Mouse (Mus musculus) myocyte (in vitro differentiated cells): Measurements from ENCODE around the gene St6galnac6.

ENCODE experiments used
- CEBPB ChIP-seq: IDR thresholded peaks from 2 replicates; pipeline ENCODE4 v1.6.1; 2011; ENCODE audit warnings: mild to moderate bottlenecking, moderate library complexity; ENCODE audit not compliant: poor library complexity, insufficient read depth, severe bottlenecking
- TCF12 ChIP-seq: IDR thresholded peaks from one replicate; pipeline ENCODE4 v1.6.1; 2011; ENCODE audit warnings: mild to moderate bottlenecking, control low read depth; ENCODE audit not compliant: poor library complexity, insufficient read depth, severe bottlenecking
- USF1 ChIP-seq: IDR thresholded peaks from one replicate; pipeline ENCODE4 v1.6.1; 2011; ENCODE audit warnings: low read depth, mild to moderate bottlenecking, control low read depth, moderate library complexity

DNA sequence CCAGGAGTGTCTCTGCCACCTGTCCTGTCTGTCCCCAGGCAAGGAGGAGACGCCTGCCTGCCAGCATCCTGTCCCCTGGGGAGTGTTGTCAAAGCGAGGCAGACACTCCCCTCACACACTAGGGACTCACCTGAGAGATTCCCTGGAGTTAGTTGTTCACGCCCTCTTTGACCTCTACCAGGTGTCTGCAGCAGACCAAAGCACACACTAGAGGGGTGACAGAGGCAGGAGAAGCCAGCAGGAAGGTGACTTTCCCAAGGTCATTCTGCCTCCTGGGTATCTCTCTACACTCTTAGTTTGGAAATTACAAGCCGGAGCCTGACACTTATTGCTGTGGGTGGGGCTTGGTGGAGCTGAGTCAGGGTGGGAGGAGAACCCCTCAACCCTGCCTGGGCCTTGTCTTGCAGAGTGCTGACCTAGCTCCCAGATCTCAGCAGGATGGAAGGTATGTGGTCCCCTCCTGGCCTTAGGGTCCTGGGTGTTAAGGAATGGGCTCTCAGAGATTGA lies 28.6 kb downstream of the St6galnac6 start:
- TF ChIP-seq CEBPB (no peak), USF1 (no peak), TCF12 (no peak)
